Mouse (Mus musculus) bone marrow macrophage, adult 2 months (primary cell): ENCODE results near the gene Nags. TPM values are rescaled to one million over a fixed set of nuclear protein-coding genes. Genes with fewer than 3 reads are reported as not detected.
A peak's percentile ranks its signal among the peaks of the same experiment; 100 is the strongest.

Experiments used
- H3K27ac ChIP-seq: 2 replicates; pipeline ENCODE4 v1.5.1; 2012; ENCODE audit warnings: low read depth, low read length; ENCODE audit not compliant: insufficient read depth
- H3K4me1 ChIP-seq: 2 replicates; pipeline ENCODE4 v1.6.1; 2012; ENCODE audit warnings: low read length; ENCODE audit not compliant: control insufficient read depth, insufficient read depth
- H3K4me3 ChIP-seq: 2 replicates; pipeline ENCODE4 v1.5.1; 2012; ENCODE audit warnings: mild to moderate bottlenecking, low read length, moderate library complexity; ENCODE audit not compliant: insufficient read depth
- CTCF ChIP-seq: IDR thresholded peaks from 2 replicates; pipeline ENCODE4 v1.5.1; 2012; ENCODE audit warnings: low read depth, mild to moderate bottlenecking, low read length, moderate library complexity
- POLR2A ChIP-seq: IDR thresholded peaks from 2 replicates; pipeline ENCODE4 v1.6.1; 2012; ENCODE audit warnings: mild to moderate bottlenecking, low read depth, low read length, borderline replicate concordance
- polyA plus RNA-seq: library from polyadenylated mRNA; stranded (reverse); fragments of >200 nt; gene quantifications from 2 replicates; pipeline ENCODE4 v1.2.4, GENCODE M21; 2012; ENCODE audit not compliant: missing spikeins, insufficient read depth, insufficient read length

The Nags gene
- polyA plus RNA-seq, 1 experiment = not detected

DNA sequence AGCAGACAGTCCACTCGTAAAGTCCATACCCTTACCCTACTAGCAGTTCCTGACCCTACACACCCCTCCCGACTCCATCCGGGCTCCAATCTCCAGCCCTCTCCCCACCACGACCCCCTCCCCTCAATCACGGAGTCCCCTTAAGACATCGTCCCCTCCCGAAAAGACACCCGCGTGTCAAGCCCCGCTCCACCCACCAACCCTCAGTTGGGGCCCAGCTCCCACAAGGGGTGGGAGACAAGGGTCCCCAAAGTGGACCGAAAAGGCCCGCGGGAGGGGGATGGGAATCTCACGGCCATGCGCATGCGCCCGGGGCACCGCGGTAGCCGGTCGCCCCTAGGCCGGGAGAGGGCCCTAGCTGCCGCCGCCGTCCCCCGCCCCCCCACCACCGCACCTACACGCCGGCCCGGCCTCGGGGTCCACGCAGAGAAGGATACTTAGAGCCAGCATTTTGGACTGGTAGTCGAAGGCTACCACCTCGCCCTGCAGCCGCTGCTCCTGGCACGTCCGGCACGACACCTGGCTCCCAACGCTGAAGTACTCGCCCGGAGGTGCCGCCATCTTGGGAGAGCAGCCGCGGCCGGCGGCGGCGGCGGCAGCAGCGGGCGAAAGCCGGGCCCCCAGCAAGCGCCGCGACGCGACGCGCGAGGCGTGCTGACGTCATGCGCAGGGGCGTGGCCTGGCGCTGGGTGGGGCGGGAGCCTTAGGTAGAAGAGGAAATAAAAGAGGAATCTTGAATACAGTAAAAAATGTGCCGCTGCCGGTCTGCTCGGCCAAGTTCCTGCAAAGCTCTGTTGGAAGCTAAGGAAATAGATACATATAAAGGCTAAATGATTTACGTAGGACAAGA lies 39.6 kb downstream of the Nags start, which contains the start of gene Lsm12:
TSS of gene Lsm12 (minus strand) at position 651 of the 850 bp plus-strand sequence.
- peak within 1 kb of the TSS; percentile 88 for H3K27ac ChIP-seq
- H3K4me1 ChIP-seq = peaks cover 21% of the 10 kb centered on the region
- H3K4me3 ChIP-seq = peak within 1 kb of the TSS; percentile 79
- TF ChIP-seq CTCF (no peak), POLR2A (no peak; the same call in 1 of the 2 replicates)

DNA sequence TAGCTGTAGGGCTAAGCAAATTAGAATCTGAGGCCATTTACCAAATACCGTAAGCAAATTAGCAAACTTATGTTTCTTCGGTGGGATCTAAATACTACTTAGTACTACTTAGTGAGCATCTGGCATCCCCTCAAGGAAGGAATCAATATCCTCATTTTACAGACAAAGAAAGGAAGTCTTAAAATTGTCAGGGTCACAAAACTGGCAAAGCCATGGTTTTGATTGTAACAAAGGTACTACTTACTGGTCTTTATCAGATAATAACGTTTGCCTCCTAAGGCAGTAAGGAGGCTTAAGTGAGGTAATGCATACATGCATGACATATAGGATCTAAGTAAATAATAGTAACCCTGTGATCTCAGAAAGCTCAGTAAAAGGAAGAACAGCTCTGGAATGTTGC lies 40.4 kb downstream of the Nags start:
- no peak for TF ChIP-seq POLR2A
- peak overlapping the region; percentile 88 for H3K27ac ChIP-seq
- H3K4me1 ChIP-seq = peaks cover 24% of the 10 kb centered on the region
- no peak overlapping the region for H3K4me3 ChIP-seq

DNA sequence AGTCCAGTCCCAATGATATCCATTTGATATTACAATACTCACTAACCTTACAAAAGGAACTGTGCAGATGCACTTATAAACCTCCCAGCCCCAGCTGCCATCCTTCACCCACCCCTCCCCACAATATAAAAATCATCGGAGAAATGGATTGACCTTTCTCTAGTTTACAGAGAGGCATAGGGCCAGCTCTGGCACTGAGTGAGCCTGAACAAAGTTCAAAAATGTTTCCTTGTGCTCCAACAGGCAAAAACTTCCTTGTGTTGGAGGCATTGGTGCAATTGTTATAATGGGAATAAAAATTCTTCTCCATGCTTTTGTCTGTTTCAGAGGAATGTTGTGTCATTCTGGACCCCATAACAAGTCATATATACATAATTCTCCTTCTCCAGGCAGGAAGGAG lies 40.9 kb downstream of the Nags start:
- no peak for TF ChIP-seq CTCF
- no peak for TF ChIP-seq POLR2A
- Histone ChIP-seq H3K4me1 (peaks cover 30% of the 10 kb centered on the region), H3K4me3 (no peak overlapping the region), H3K27ac (no peak overlapping the region)

- peak overlapping the region; percentile 47 for H3K4me3 ChIP-seq
- TF ChIP-seq CTCF (no peak), POLR2A (no peak)
These were observed 43.7 kb downstream of the Nags start for GRCm38 (mm10) chr11:102188980-102189379.

DNA sequence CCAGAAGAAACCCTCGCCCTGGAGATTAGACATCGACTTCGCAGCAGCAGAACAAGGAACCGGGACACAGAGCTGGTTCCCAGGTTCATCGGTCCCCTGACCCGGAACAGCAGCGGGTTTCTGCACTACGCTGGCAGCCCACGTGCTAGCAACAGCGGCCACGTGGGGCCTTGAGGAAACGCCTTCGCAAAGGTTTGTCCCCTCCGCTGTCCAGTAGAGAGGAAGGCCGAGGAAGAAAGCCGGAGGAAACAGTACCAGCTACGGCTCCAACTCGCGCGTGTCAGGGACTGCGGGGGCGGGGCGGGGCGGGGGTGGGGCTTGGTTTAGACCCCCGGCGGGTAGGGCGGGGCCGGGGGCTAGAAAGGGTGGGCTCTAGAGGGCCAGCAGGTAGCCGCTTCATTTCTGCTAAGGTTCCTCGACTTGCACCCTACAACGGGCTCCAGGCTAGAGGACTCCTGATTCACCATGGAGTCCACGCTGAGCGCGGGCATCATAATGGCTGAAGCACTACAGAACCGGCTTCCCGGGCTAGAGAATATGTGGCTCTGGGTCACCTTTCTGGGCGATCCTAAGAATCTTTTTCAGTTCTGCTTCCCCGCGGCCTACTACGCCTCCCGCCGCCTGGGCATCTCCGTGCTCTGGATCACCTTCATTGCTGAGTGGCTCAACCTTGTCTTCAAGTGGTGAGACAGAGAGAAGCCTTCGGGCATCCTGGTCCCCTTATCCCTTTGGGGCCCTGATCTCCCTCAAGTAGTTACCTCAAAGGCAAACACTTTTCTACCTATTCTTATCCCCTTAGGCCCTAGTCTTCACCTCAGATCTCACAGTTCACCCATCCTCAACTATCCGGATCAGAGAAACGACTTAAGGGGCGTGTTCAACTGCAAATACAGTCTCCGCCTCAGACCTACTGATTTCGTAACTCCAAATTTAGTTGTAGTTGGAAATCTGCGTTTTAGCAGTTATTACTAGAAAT lies 44.4 kb downstream of the Nags start, which contains the start of gene G6pc3:
TSS of gene G6pc3 (plus strand) at position 160 of the 976 bp plus-strand sequence.
- peaks cover 26% of the 10 kb centered on the region for H3K4me1 ChIP-seq
- H3K4me3 ChIP-seq = peak within 1 kb of the TSS; percentile 90
- H3K27ac ChIP-seq = peak within 1 kb of the TSS; percentile 78
- TF ChIP-seq CTCF (no peak), POLR2A (peak; percentile 65; the same call in 1 of the 2 replicates)

More at GRCm38 (mm10) chr11:102188980-102189379, 43.7 kb downstream of the Nags start:
- Histone ChIP-seq H3K4me1 (peaks cover 26% of the 10 kb centered on the region), H3K27ac (peak overlapping the region; percentile 61)

- H3K4me3 ChIP-seq = peak overlapping the region; percentile 90
- peak overlapping the region; percentile 76 for H3K27ac ChIP-seq
- peaks cover 26% of the 10 kb centered on the region for H3K4me1 ChIP-seq
- TF ChIP-seq CTCF (no peak), POLR2A (no peak)
These were observed 45.5 kb downstream of the Nags start for GRCm38 (mm10) chr11:102190848-102191247.

DNA sequence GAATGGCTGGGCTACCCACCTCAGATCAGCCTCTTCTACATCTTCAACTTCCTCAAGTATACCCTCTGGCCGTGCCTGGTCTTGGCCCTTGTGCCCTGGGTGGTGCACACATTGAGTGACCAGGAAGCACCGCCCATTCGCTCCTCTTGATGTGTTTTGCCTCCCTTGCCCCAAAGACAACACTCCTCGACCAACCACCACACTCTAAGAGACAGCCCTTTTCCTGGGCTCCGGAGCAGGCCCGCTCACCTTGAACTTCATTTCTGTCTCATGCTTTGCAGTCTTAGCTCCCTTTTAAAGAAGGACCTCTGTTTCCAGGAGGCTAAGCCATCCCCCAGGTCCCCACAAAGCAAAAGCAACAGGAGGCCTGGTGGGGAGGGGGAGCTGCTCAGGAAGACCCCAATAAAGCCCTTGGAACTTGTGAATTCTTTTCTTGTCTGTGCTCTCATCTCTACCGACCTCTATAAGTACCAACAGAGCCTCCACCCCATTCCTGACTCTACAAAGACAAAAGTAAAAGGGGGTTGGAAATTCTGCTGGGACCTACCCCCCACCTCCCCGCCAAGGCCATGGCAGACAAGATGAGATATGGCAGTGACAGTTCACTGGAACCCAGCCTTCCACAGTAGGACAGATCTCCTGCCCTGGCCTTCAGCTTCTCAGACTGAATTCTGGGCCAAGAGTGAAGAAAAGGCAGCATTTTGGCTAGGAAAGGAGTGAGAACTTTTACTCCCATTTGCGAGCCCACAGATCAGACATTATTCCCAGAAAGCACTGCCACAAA lies 48.5 kb downstream of the Nags start:
- H3K4me1 ChIP-seq = peaks cover 16% of the 10 kb centered on the region
- H3K27ac ChIP-seq = no peak overlapping the region
- TF ChIP-seq POLR2A (no peak), CTCF (no peak)
- no peak overlapping the region for H3K4me3 ChIP-seq

DNA sequence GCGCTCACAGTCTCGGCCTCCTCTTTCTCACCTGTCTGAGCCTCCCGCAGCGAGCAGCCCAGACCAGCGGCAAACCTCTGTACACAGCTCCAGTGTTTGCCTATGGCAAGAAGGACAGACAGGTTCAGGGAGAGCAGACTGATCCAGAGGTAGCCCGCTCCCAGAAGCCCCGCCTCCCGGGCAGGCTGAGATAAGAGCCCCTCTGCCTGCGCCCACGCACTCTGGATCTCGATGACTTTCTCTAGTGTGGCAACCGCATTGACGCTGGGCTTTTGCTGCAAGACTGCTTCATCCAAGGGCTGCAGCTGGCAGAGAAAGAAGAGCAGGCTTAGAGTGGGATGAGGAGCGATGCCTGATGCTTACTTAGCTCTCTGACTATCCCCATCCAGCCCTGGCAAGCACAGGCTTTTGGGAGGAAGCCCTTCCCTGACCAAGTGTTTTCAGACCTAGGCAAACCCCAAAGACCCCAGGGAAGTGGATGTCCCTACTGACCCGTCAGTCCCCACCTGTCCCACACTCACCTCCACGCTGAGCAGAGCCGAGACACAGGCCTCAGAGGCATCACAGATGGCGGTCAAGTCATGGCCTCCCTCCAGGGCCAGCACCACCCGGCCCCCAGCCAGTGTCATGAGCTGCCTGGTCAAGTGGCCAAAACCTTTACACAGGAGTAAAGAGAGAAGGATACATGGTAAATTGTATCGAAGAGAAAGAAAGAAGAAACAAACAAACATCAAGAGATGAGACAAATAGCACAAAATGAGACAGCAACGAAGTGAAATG lies 50.9 kb downstream of the Nags start:
- Histone ChIP-seq H3K4me1 (peaks cover 5% of the 10 kb centered on the region; the same call in 1 of the 2 replicates), H3K4me3 (no peak overlapping the region), H3K27ac (no peak overlapping the region)
- TF ChIP-seq POLR2A (no peak), CTCF (no peak)
